ENCODE assay signal across 15 mouse cellular contexts in genomic region chr9:65010632-65011031, GRCm38 (mm10). TPM values are rescaled to one million over a fixed set of nuclear protein-coding genes. Genes with fewer than 3 reads are reported as not detected.
DNase-seq lines count a peak whose midpoint lies in the region; ATAC-seq lines count a peak whose summit lies in the region.
"Had no signal": no experiment of that assay in that cellular context is flagged by ENCODE, and none has a peak within 500 bp of the region (broad histone marks: within the 10 kb centered on the region; RNA-seq: fewer than 3 reads in every experiment).

No protein-coding gene starts in this region.

- H3K4me2 ChIP-seq in midbrain, embryonic 11.5 days, result no peak overlapping the region
- H3K4me2 ChIP-seq: limb, embryonic 15.5 days; lung, embryonic 14.5 days had no signal

- H3K27me3 ChIP-seq in midbrain, embryonic 11.5 days (ENCODE audit: control insufficient read depth, insufficient read depth, low read length), result no peaks in the 10 kb centered on the region
- H3K27me3 ChIP-seq: limb, embryonic 15.5 days; megakaryocyte, embryonic 14.5 days had no signal

- H3K27ac ChIP-seq in midbrain, embryonic 11.5 days (ENCODE audit: low read depth, low read length), result no peak overlapping the region
- H3K27ac ChIP-seq: gastrocnemius, adult 2 months; left cerebral cortex, adult 2 months; limb, embryonic 15.5 days had no signal

- WGBS in midbrain, embryonic 11.5 days, result 90% methylated on average over 8 of the region's 8 CpGs

- peak; percentile 86 to 88 for DNase-seq in adrenal gland, adult (ENCODE audit: inconsistent age in 2 of 2, low spot score in 1 of 2)
- no peak for DNase-seq in adrenal gland, postnatal 4 days (ENCODE audit: low spot score in 2 of 2)
- peak; percentile 20 for DNase-seq in A20 (ENCODE audit: low read depth, low spot score)
- peak; percentile 73 for DNase-seq in T-cell, adult 2 months (ENCODE audit: low spot score)
- peak; percentile 89 for DNase-seq in naive thymus-derived CD4-positive, alpha-beta T cell, adult 2 months (ENCODE audit: low read depth)
- no peak for DNase-seq in left cerebral cortex, adult 9 months (ENCODE audit: low spot score in 2 of 2)
- DNase-seq in ovary, postnatal 14 days (ENCODE audit: low spot score), result no peak
- no peak for DNase-seq in midbrain, embryonic 11.5 days (ENCODE audit: low spot score, missing footprints)

- no peak overlapping the region for H3K4me3 ChIP-seq in midbrain, embryonic 11.5 days (ENCODE audit: low read depth, low read length)
- H3K4me3 ChIP-seq: gastrocnemius, adult 2 months; left cerebral cortex, adult 2 months; limb, embryonic 15.5 days; megakaryocyte, embryonic 14.5 days had no signal

- ATAC-seq in midbrain, embryonic 11.5 days (ENCODE audit: low FRiP score), result no peak
- ATAC-seq: hindbrain, embryonic 16.5 days had no signal

- no peaks in the 10 kb centered on the region for H3K9me3 ChIP-seq in midbrain, embryonic 11.5 days (ENCODE audit: control insufficient read depth, low read length)
- H3K9me3 ChIP-seq: limb, embryonic 15.5 days had no signal

- H3K9ac ChIP-seq in midbrain, embryonic 11.5 days (ENCODE audit: low read length), result no peak overlapping the region
- H3K9ac ChIP-seq: limb, embryonic 15.5 days; lung, embryonic 14.5 days had no signal

- H3K4me1 ChIP-seq in midbrain, embryonic 11.5 days (ENCODE audit: control insufficient read depth, insufficient read depth, low read length), result no peaks in the 10 kb centered on the region
- H3K4me1 ChIP-seq: limb, embryonic 15.5 days had no signal

- H3K36me3 ChIP-seq in midbrain, embryonic 11.5 days (ENCODE audit: control insufficient read depth, insufficient read depth, low read length), result peaks cover 2% of the 10 kb centered on the region; the same call in 1 of the 2 replicates

RNA-seq across cellular contexts. Expression of gene Hacd3, which starts 10.9 kb away (rescaled TPM):
- total RNA-seq in adrenal gland, postnatal 4 days (2021), result 100 to 1,000 TPM; 201 to 209 TPM
- 97.5 and 104 TPM in 2 replicates for polyA plus RNA-seq in midbrain, embryonic 11.5 days (2014; fragmentation: Nextera tagmentation; extraction: Ambion mirVana)

RNA-seq across cellular contexts. Expression of gene Dpp8, which starts 21.6 kb away (rescaled TPM):
- total RNA-seq in adrenal gland, postnatal 4 days (2021), result 10 to 100 TPM; 94.2 to 94.8 TPM
- 33.4 and 34.7 TPM in 2 replicates for polyA plus RNA-seq in midbrain, embryonic 11.5 days (2014; fragmentation: Nextera tagmentation; extraction: Ambion mirVana)

RNA-seq across cellular contexts. Expression of gene Ints14, which starts 49.9 kb away (rescaled TPM):
- total RNA-seq in adrenal gland, postnatal 4 days (2021), result 10 to 100 TPM; 36.8 to 37.0 TPM
- polyA plus RNA-seq in midbrain, embryonic 11.5 days (2014; fragmentation: Nextera tagmentation; extraction: Ambion mirVana), result 78.5 and 84.3 TPM in 2 replicates

RNA-seq across cellular contexts. Expression of gene Slc24a1, which starts 59.2 kb away (rescaled TPM):
- under 1 TPM in 1 of 2 experiments, not detected in 1; 0.08 TPM for total RNA-seq in adrenal gland, postnatal 4 days (2021)
- polyA plus RNA-seq in midbrain, embryonic 11.5 days (2014; fragmentation: Nextera tagmentation; extraction: Ambion mirVana), result not detected in 2 replicates
- total RNA-seq: gastrocnemius, adult 2 months had no signal
- polyA plus RNA-seq: neural tube, embryonic 11.5 days had no signal

Comparison
In these comparisons a context has a peak if more than half of its experiments do, and no peak if none do; other contexts are left out.
1. DNase-seq: peak in adrenal gland, adult (2 of 2), A20 (single experiment), T-cell, adult 2 months (single experiment) and naive thymus-derived CD4-positive, alpha-beta T cell, adult 2 months (single experiment); none in adrenal gland, postnatal 4 days (0 of 2), left cerebral cortex, adult 9 months (0 of 2), ovary, postnatal 14 days (single experiment) and midbrain, embryonic 11.5 days (single experiment).